Mouse (Mus musculus) liver, embryonic 15.5 days (tissue): ENCODE measurements around the gene Stam2. TPM values are rescaled to one million over a fixed set of nuclear protein-coding genes. Genes with fewer than 3 reads are reported as not detected.

ENCODE experiments used
- ATAC-seq: fragments of 200-750 bp; cut with Nextera tagmentation; 2 replicates; pipeline ENCODE4 v1.8.0; 2017; ENCODE audit warnings: moderate number of reproducible peaks, mild to moderate bottlenecking, moderate library complexity; ENCODE audit not compliant: insufficient read depth
- H3K27ac ChIP-seq: fragments of 300-500 bp; sonication (generic); replicated peaks from 2 replicates; pipeline ENCODE4 v1.5.1; 2015; ENCODE audit warnings: mild to moderate bottlenecking, inconsistent platforms
- H3K27me3 ChIP-seq: fragments of 300-500 bp; sonication (generic); 2 replicates; pipeline ENCODE4 v1.6.1; 2015; ENCODE audit warnings: mild to moderate bottlenecking, inconsistent platforms
- H3K36me3 ChIP-seq: fragments of 300-500 bp; sonication (generic); replicated peaks from 2 replicates; pipeline ENCODE4 v1.6.1; 2015; ENCODE audit warnings: moderate library complexity, mild to moderate bottlenecking, inconsistent platforms
- H3K4me1 ChIP-seq: fragments of 300-500 bp; sonication (generic); replicated peaks from 2 replicates; pipeline ENCODE4 v1.6.1; 2015; ENCODE audit warnings: inconsistent platforms
- H3K4me2 ChIP-seq: fragments of 300-500 bp; sonication (generic); 2 replicates; pipeline ENCODE4 v1.6.1; 2015; ENCODE audit warnings: moderate library complexity, mild to moderate bottlenecking, inconsistent platforms
- H3K4me3 ChIP-seq: fragments of 300-500 bp; sonication (generic); replicated peaks from 2 replicates; pipeline ENCODE4 v1.5.1; 2015; ENCODE audit warnings: mild to moderate bottlenecking, inconsistent platforms
- H3K9ac ChIP-seq: fragments of 300-500 bp; sonication (generic); 2 replicates; pipeline ENCODE4 v1.6.1; 2015; ENCODE audit warnings: moderate library complexity, mild to moderate bottlenecking, inconsistent platforms
- H3K9me3 ChIP-seq: fragments of 300-500 bp; sonication (generic); replicated peaks from 2 replicates; pipeline ENCODE4 v1.6.1; 2016; ENCODE audit warnings: inconsistent platforms
- WGBS: fragments of 180-500 bp; shearing (Covaris S2); methylation state at CpG from one replicate; pipeline ENCODE4 v1.1.7; 2015; ENCODE audit warnings: mixed read lengths; ENCODE audit not compliant: insufficient replicate concordance; 5-methylcytosine and 5-hydroxymethylcytosine counted together
- polyA plus RNA-seq: library from polyadenylated mRNA; unstranded; fragments of >200 nt; fragmentation: Nextera tagmentation; extraction: Ambion mirVana; gene quantifications from 2 replicates; pipeline ENCODE4 v1.2.1, GENCODE M21; 2015

Stam2 gene
- polyA plus RNA-seq, 1 experiment from 2014 or later: 9.0 TPM

- Histone ChIP-seq H3K9ac (no peak overlapping the region), H3K4me2 (no peak overlapping the region), H3K36me3 (no peaks in the 10 kb centered on the region), H3K4me1 (peaks cover 5% of the 10 kb centered on the region; the same call in 1 of the 2 replicates), H3K27me3 (peaks cover 57% of the 10 kb centered on the region), H3K27ac (no peak overlapping the region), H3K4me3 (no peak overlapping the region), H3K9me3 (no peaks in the 10 kb centered on the region)
- 72% methylated on average over 4 of the region's 4 CpGs for WGBS
- ATAC-seq: no peak
These were observed 64.5 kb downstream of the Stam2 start for GRCm38 (mm10) chr2:52677589-52677988.

- no peaks in the 10 kb centered on the region for H3K36me3 ChIP-seq
- WGBS: 17% methylated on average over 6 of the region's 6 CpGs
- no peak overlapping the region for H3K4me3 ChIP-seq
- peaks cover 5% of the 10 kb centered on the region; the same call in 1 of the 2 replicates for H3K4me1 ChIP-seq
- H3K9me3 ChIP-seq: no peaks in the 10 kb centered on the region
- no peak overlapping the region for H3K27ac ChIP-seq
- no peak for ATAC-seq
- no peak overlapping the region for H3K9ac ChIP-seq
- H3K4me2 ChIP-seq: no peak overlapping the region
- peaks cover 57% of the 10 kb centered on the region for H3K27me3 ChIP-seq
These were observed 65.2 kb downstream of the Stam2 start for GRCm38 (mm10) chr2:52676913-52677303.

GRCm38 (mm10) chr2:52676023-52676912, 65.8 kb downstream of the Stam2 start, which contains the start of gene Cacnb4:
Gene Cacnb4 (minus strand): TSS chr2:52676831.
- no peaks in the 10 kb centered on the region for H3K9me3 ChIP-seq
- H3K4me1 ChIP-seq: peaks cover 5% of the 10 kb centered on the region; the same call in 1 of the 2 replicates
- no peaks in the 10 kb centered on the region for H3K36me3 ChIP-seq
- peaks cover 62% of the 10 kb centered on the region for H3K27me3 ChIP-seq
- H3K27ac ChIP-seq: no peak within 1 kb of the TSS
- H3K4me2 ChIP-seq: peak within 1 kb of the TSS; percentile 66
- WGBS: under 1% methylated on average over 64 of the region's 77 CpGs
- 0 out of 2 replicates have a peak, but pooled peaks have one; percentile 22 for ATAC-seq
- peak within 1 kb of the TSS; percentile 55 for H3K4me3 ChIP-seq
- H3K9ac ChIP-seq: no peak within 1 kb of the TSS

GRCm38 (mm10) chr2:52675278-52675987, 66.6 kb downstream of the Stam2 start:
- Histone ChIP-seq H3K27ac (no peak overlapping the region), H3K4me2 (peak overlapping the region; percentile 66), H3K27me3 (peaks cover 62% of the 10 kb centered on the region), H3K9ac (no peak overlapping the region), H3K9me3 (no peaks in the 10 kb centered on the region), H3K36me3 (no peaks in the 10 kb centered on the region), H3K4me1 (peaks cover 5% of the 10 kb centered on the region; the same call in 1 of the 2 replicates), H3K4me3 (peak overlapping the region; percentile 55)
- 2% methylated on average over 42 of the region's 42 CpGs for WGBS
- no peak for ATAC-seq

GRCm38 (mm10) chr2:52674886-52675277, 67.2 kb downstream of the Stam2 start:
- no peaks in the 10 kb centered on the region for H3K9me3 ChIP-seq
- no peak overlapping the region for H3K27ac ChIP-seq
- ATAC-seq: no peak
- H3K4me1 ChIP-seq: peaks cover 5% of the 10 kb centered on the region; the same call in 1 of the 2 replicates
- no peaks in the 10 kb centered on the region for H3K36me3 ChIP-seq
- no peak overlapping the region for H3K9ac ChIP-seq
- peak overlapping the region; percentile 66 for H3K4me2 ChIP-seq
- H3K4me3 ChIP-seq: 0 out of 2 replicates have a peak overlapping the region, but pooled peaks have one; percentile 55
- peaks cover 62% of the 10 kb centered on the region for H3K27me3 ChIP-seq
- under 1% methylated on average over 19 of the region's 19 CpGs for WGBS

GRCm38 (mm10) chr2:52673172-52673571, 68.9 kb downstream of the Stam2 start:
- Histone ChIP-seq H3K27me3 (peaks cover 56% of the 10 kb centered on the region), H3K9me3 (no peaks in the 10 kb centered on the region), H3K4me1 (peaks cover 5% of the 10 kb centered on the region; the same call in 1 of the 2 replicates), H3K4me2 (no peak overlapping the region), H3K27ac (no peak overlapping the region), H3K4me3 (no peak overlapping the region), H3K9ac (no peak overlapping the region), H3K36me3 (no peaks in the 10 kb centered on the region)
- WGBS: 37% methylated on average over 1 of the region's 1 CpGs
- no peak for ATAC-seq

GRCm38 (mm10) chr2:52670733-52671132, 71.3 kb downstream of the Stam2 start:
- Histone ChIP-seq H3K4me3 (no peak overlapping the region), H3K4me2 (no peak overlapping the region), H3K9ac (no peak overlapping the region), H3K36me3 (no peaks in the 10 kb centered on the region), H3K27ac (no peak overlapping the region), H3K4me1 (peaks cover 5% of the 10 kb centered on the region; the same call in 1 of the 2 replicates), H3K27me3 (peaks cover 31% of the 10 kb centered on the region), H3K9me3 (no peaks in the 10 kb centered on the region)
- ATAC-seq: no peak
- WGBS: 67% methylated on average over 5 of the region's 5 CpGs

- Histone ChIP-seq H3K36me3 (no peaks in the 10 kb centered on the region), H3K4me1 (no peaks in the 10 kb centered on the region), H3K4me2 (no peak overlapping the region), H3K4me3 (no peak overlapping the region), H3K27ac (no peak overlapping the region), H3K9ac (no peak overlapping the region), H3K27me3 (peaks cover 12% of the 10 kb centered on the region), H3K9me3 (no peaks in the 10 kb centered on the region)
- ATAC-seq: no peak
- 69% methylated on average over 6 of the region's 6 CpGs for WGBS
These were observed 73.6 kb downstream of the Stam2 start for GRCm38 (mm10) chr2:52668480-52668879.

GRCm38 (mm10) chr2:52656722-52657121, 85.4 kb downstream of the Stam2 start:
- no peaks in the 10 kb centered on the region for H3K9me3 ChIP-seq
- H3K4me1 ChIP-seq: no peaks in the 10 kb centered on the region
- no peak overlapping the region for H3K27ac ChIP-seq
- H3K4me2 ChIP-seq: no peak overlapping the region
- H3K27me3 ChIP-seq: no peaks in the 10 kb centered on the region
- H3K36me3 ChIP-seq: no peaks in the 10 kb centered on the region
- no peak overlapping the region for H3K4me3 ChIP-seq
- no peak overlapping the region for H3K9ac ChIP-seq
- WGBS: 65% methylated on average over 5 of the region's 5 CpGs
- no peak for ATAC-seq

- no peak overlapping the region for H3K27ac ChIP-seq
- H3K9ac ChIP-seq: no peak overlapping the region
- no peak overlapping the region for H3K4me3 ChIP-seq
- WGBS: 25% methylated on average over 4 of the region's 4 CpGs
- ATAC-seq: no peak
- H3K4me1 ChIP-seq: no peaks in the 10 kb centered on the region
- no peaks in the 10 kb centered on the region for H3K9me3 ChIP-seq
- H3K36me3 ChIP-seq: no peaks in the 10 kb centered on the region
- H3K4me2 ChIP-seq: no peak overlapping the region
- H3K27me3 ChIP-seq: no peaks in the 10 kb centered on the region
These were observed 87.5 kb downstream of the Stam2 start for GRCm38 (mm10) chr2:52654541-52654940.

GRCm38 (mm10) chr2:52651547-52651946, 90.5 kb downstream of the Stam2 start:
- Histone ChIP-seq H3K27ac (no peak overlapping the region), H3K4me2 (no peak overlapping the region), H3K9ac (no peak overlapping the region), H3K4me3 (no peak overlapping the region), H3K9me3 (no peaks in the 10 kb centered on the region), H3K27me3 (no peaks in the 10 kb centered on the region), H3K4me1 (no peaks in the 10 kb centered on the region), H3K36me3 (no peaks in the 10 kb centered on the region)
- WGBS: 74% methylated on average over 6 of the region's 6 CpGs
- no peak for ATAC-seq
